Mouse (Mus musculus) heart, embryonic 15.5 days (tissue): ENCODE measurements at regions not wholly inside any gene's neighbourhood (a gene's known extent, or its start where the extent isn't known, plus 50 kb on each side); places are given as distances from the start of the nearest gene placed in this dataset.

Experiments
- ATAC-seq: fragments of 200-750 bp; cut with Nextera tagmentation; replicated peaks from 2 replicates; pipeline ENCODE4 v1.8.0; 2017; ENCODE audit warnings: low read depth, moderate TSS enrichment; ENCODE audit not compliant: insufficient number of reproducible peaks, insufficient read depth, low FRiP score
- H3K27ac ChIP-seq: fragments of 300-500 bp; sonication (generic); 2 replicates; pipeline ENCODE4 v1.5.1; 2015; ENCODE audit warnings: mild to moderate bottlenecking, inconsistent platforms
- H3K27me3 ChIP-seq: fragments of 300-500 bp; sonication (generic); 2 replicates; pipeline ENCODE4 v1.6.1; 2015; ENCODE audit warnings: inconsistent platforms
- H3K36me3 ChIP-seq: fragments of 300-500 bp; sonication (generic); 2 replicates; pipeline ENCODE4 v1.6.1; 2015; ENCODE audit warnings: mild to moderate bottlenecking, inconsistent platforms
- H3K4me1 ChIP-seq: fragments of 300-500 bp; sonication (generic); replicated peaks from 2 replicates; pipeline ENCODE4 v1.6.1; 2015; ENCODE audit warnings: inconsistent platforms
- H3K4me2 ChIP-seq: fragments of 300-500 bp; sonication (generic); 2 replicates; pipeline ENCODE4 v1.6.1; 2015; ENCODE audit warnings: inconsistent platforms, mild to moderate bottlenecking, moderate library complexity
- H3K4me3 ChIP-seq: fragments of 300-500 bp; sonication (generic); 2 replicates; pipeline ENCODE4 v1.5.1; 2015; ENCODE audit warnings: mild to moderate bottlenecking, inconsistent platforms
- H3K9ac ChIP-seq: fragments of 300-500 bp; sonication (generic); 2 replicates; pipeline ENCODE4 v1.6.1; 2015; ENCODE audit warnings: mild to moderate bottlenecking, inconsistent platforms
- H3K9me3 ChIP-seq: fragments of 300-500 bp; sonication (generic); replicated peaks from 2 replicates; pipeline ENCODE4 v1.6.1; 2016; ENCODE audit warnings: inconsistent platforms
- WGBS: fragments of 180-500 bp; shearing (Covaris S2); methylation state at CpG from one replicate; pipeline ENCODE4 v1.1.7; 2015; ENCODE audit warnings: mixed read lengths; 5-methylcytosine and 5-hydroxymethylcytosine counted together

- no peak overlapping the region for H3K4me2 ChIP-seq
- no peaks in the 10 kb centered on the region for H3K36me3 ChIP-seq
- WGBS: 54% methylated on average over 5 of the region's 5 CpGs
- no peak overlapping the region for H3K9ac ChIP-seq
- H3K27ac ChIP-seq: no peak overlapping the region
- no peaks in the 10 kb centered on the region for H3K27me3 ChIP-seq
- 0 out of 2 replicates have a peak, but pooled peaks cover 3% of the 10 kb centered on the region for H3K4me1 ChIP-seq
- no peaks in the 10 kb centered on the region for H3K9me3 ChIP-seq
- H3K4me3 ChIP-seq: no peak overlapping the region
- no peak for ATAC-seq
Measured at GRCm38 (mm10) chr11:52551451-52551850, 155.2 kb downstream of the 9530068E07Rik start.

- Histone ChIP-seq H3K4me1 (0 out of 2 replicates have a peak, but pooled peaks cover 3% of the 10 kb centered on the region), H3K36me3 (no peaks in the 10 kb centered on the region), H3K27me3 (no peaks in the 10 kb centered on the region), H3K4me2 (no peak overlapping the region), H3K4me3 (no peak overlapping the region), H3K9ac (no peak overlapping the region), H3K9me3 (no peaks in the 10 kb centered on the region), H3K27ac (no peak overlapping the region)
- no peak for ATAC-seq
- WGBS: 87% methylated on average over 4 of the region's 4 CpGs
Measured at GRCm38 (mm10) chr11:52552860-52553259, 156.6 kb downstream of the 9530068E07Rik start.

GRCm38 (mm10) chr11:52557836-52558235, 161.6 kb downstream of the 9530068E07Rik start:
- no peak for ATAC-seq
- 92% methylated on average over 3 of the region's 3 CpGs for WGBS

GRCm38 (mm10) chr11:52558782-52559181, 162.6 kb downstream of the 9530068E07Rik start:
- Histone ChIP-seq H3K4me3 (no peak overlapping the region), H3K4me2 (no peak overlapping the region), H3K4me1 (peaks cover 15% of the 10 kb centered on the region), H3K9me3 (no peaks in the 10 kb centered on the region), H3K36me3 (no peaks in the 10 kb centered on the region), H3K27me3 (no peaks in the 10 kb centered on the region), H3K9ac (no peak overlapping the region), H3K27ac (no peak overlapping the region)
- 74% methylated on average over 5 of the region's 5 CpGs for WGBS
- no peak for ATAC-seq

More at GRCm38 (mm10) chr11:52557836-52558235, 161.6 kb downstream of the 9530068E07Rik start:
- Histone ChIP-seq H3K9me3 (no peaks in the 10 kb centered on the region), H3K36me3 (no peaks in the 10 kb centered on the region), H3K27me3 (no peaks in the 10 kb centered on the region), H3K9ac (no peak overlapping the region), H3K4me2 (no peak overlapping the region), H3K4me1 (peaks cover 15% of the 10 kb centered on the region), H3K27ac (no peak overlapping the region), H3K4me3 (no peak overlapping the region)

GRCm38 (mm10) chr11:52561281-52561680, 165.1 kb downstream of the 9530068E07Rik start:
- no peak overlapping the region for H3K9ac ChIP-seq
- peak overlapping the region; percentile 33 for H3K4me2 ChIP-seq
- no peak overlapping the region for H3K4me3 ChIP-seq
- H3K36me3 ChIP-seq: no peaks in the 10 kb centered on the region
- no peaks in the 10 kb centered on the region for H3K9me3 ChIP-seq
- H3K27me3 ChIP-seq: no peaks in the 10 kb centered on the region
- peak overlapping the region; percentile 80 for H3K27ac ChIP-seq
- WGBS: 18% methylated on average over 7 of the region's 7 CpGs
- H3K4me1 ChIP-seq: peaks cover 29% of the 10 kb centered on the region
- peak; percentile 77 for ATAC-seq

GRCm38 (mm10) chr11:52565457-52565856, 169.2 kb downstream of the 9530068E07Rik start:
- Histone ChIP-seq H3K9ac (no peak overlapping the region), H3K36me3 (no peaks in the 10 kb centered on the region), H3K27me3 (no peaks in the 10 kb centered on the region), H3K4me2 (no peak overlapping the region), H3K9me3 (no peaks in the 10 kb centered on the region), H3K27ac (peak overlapping the region; percentile 52), H3K4me3 (no peak overlapping the region), H3K4me1 (peaks cover 39% of the 10 kb centered on the region)
- WGBS: 5% methylated on average over 1 of the region's 1 CpGs
- 0 out of 2 replicates have a peak, but pooled peaks have one; percentile 45 for ATAC-seq

GRCm38 (mm10) chr11:52566026-52566425, 169.8 kb downstream of the 9530068E07Rik start:
- H3K27ac ChIP-seq: peak overlapping the region; percentile 52
- no peaks in the 10 kb centered on the region for H3K36me3 ChIP-seq
- ATAC-seq: no peak
- no peaks in the 10 kb centered on the region for H3K27me3 ChIP-seq
- H3K9me3 ChIP-seq: no peaks in the 10 kb centered on the region
- H3K4me1 ChIP-seq: peaks cover 33% of the 10 kb centered on the region
- no peak overlapping the region for H3K4me3 ChIP-seq
- 66% methylated on average over 9 of the region's 9 CpGs for WGBS
- no peak overlapping the region for H3K9ac ChIP-seq
- no peak overlapping the region for H3K4me2 ChIP-seq

GRCm38 (mm10) chr11:52567945-52568687, 171.9 kb downstream of the 9530068E07Rik start:
- H3K27me3 ChIP-seq: no peaks in the 10 kb centered on the region
- H3K4me1 ChIP-seq: peaks cover 24% of the 10 kb centered on the region
- H3K9me3 ChIP-seq: no peaks in the 10 kb centered on the region
- H3K9ac ChIP-seq: no peak overlapping the region
- WGBS: 73% methylated on average over 13 of the region's 13 CpGs
- no peak overlapping the region for H3K27ac ChIP-seq
- no peak overlapping the region for H3K4me2 ChIP-seq
- H3K4me3 ChIP-seq: no peak overlapping the region
- no peaks in the 10 kb centered on the region for H3K36me3 ChIP-seq
- no peak for ATAC-seq

- H3K9me3 ChIP-seq: no peaks in the 10 kb centered on the region
- no peaks in the 10 kb centered on the region for H3K36me3 ChIP-seq
- H3K4me2 ChIP-seq: no peak overlapping the region
- peaks cover 24% of the 10 kb centered on the region for H3K4me1 ChIP-seq
- WGBS: 25% methylated on average over 1 of the region's 1 CpGs
- no peak for ATAC-seq
- H3K9ac ChIP-seq: no peak overlapping the region
- H3K27me3 ChIP-seq: no peaks in the 10 kb centered on the region
- no peak overlapping the region for H3K4me3 ChIP-seq
- H3K27ac ChIP-seq: no peak overlapping the region
Measured at GRCm38 (mm10) chr11:52568794-52569193, 172.6 kb downstream of the 9530068E07Rik start.

GRCm38 (mm10) chr11:52569759-52570158, 173.5 kb downstream of the 9530068E07Rik start:
- H3K4me3 ChIP-seq: no peak overlapping the region
- ATAC-seq: no peak
- H3K36me3 ChIP-seq: no peaks in the 10 kb centered on the region
- 73% methylated on average over 10 of the region's 10 CpGs for WGBS
- H3K4me2 ChIP-seq: no peak overlapping the region
- no peak overlapping the region for H3K9ac ChIP-seq
- peaks cover 24% of the 10 kb centered on the region for H3K4me1 ChIP-seq
- H3K27ac ChIP-seq: no peak overlapping the region
- H3K9me3 ChIP-seq: no peaks in the 10 kb centered on the region
- H3K27me3 ChIP-seq: no peaks in the 10 kb centered on the region

- Histone ChIP-seq H3K4me2 (no peak overlapping the region), H3K9ac (no peak overlapping the region), H3K4me1 (peaks cover 8% of the 10 kb centered on the region), H3K4me3 (no peak overlapping the region), H3K27me3 (no peaks in the 10 kb centered on the region), H3K9me3 (no peaks in the 10 kb centered on the region), H3K36me3 (no peaks in the 10 kb centered on the region), H3K27ac (no peak overlapping the region)
- 44% methylated on average over 9 of the region's 9 CpGs for WGBS
- ATAC-seq: no peak
Measured at GRCm38 (mm10) chr11:52578471-52578870, 182.2 kb downstream of the 9530068E07Rik start.
